ENCODE assay signal across 12 mouse cellular contexts in the genomic region with DNA sequence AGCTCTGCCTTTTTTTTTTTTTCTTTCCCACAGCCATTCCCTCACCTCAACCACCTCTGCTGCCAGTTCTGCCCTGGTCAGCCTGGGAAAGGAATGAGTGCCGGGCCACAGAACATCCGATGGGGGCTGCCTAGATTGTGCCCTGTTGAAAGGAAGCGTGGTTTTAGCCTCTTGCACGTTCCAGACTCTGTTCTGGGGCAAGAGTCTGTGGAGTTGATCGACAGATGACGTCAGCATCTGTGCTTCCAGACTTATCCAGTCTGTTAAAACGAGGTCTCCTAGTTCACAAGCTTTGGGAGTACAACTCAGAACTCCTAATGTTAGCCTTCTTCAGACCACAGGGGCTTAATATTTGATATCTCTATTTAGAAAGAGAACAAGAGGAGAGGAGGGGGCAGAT. TPM values are rescaled to one million over a fixed set of nuclear protein-coding genes. Genes with fewer than 3 reads are reported as not detected.
DNase-seq lines count a peak whose midpoint lies in the region; ATAC-seq and TF ChIP-seq lines count a peak whose summit lies in the region.
"Had no signal": no experiment of that assay in that cellular context is flagged by ENCODE, and none has a peak within 500 bp of the region (broad histone marks: within the 10 kb centered on the region; RNA-seq: fewer than 3 reads in every experiment).

No protein-coding gene starts in this region.

- peak; percentile 3 for DNase-seq in forebrain, postnatal 0 days
- DNase-seq in forebrain, embryonic 11.5 days (ENCODE audit: low spot score), result no peak
- no peak for DNase-seq in lung, postnatal 25 days (ENCODE audit: low spot score)
- DNase-seq in adrenal gland, adult 8-10 months, result no peak
- DNase-seq: midbrain, embryonic 14.5 days had no signal

- H3K4me3 ChIP-seq in forebrain, postnatal 0 days (ENCODE audit: low read depth, low read length), result no peak overlapping the region
- no peak overlapping the region for H3K4me3 ChIP-seq in forebrain, embryonic 11.5 days (ENCODE audit: low read depth, low read length)
- no peak overlapping the region for H3K4me3 ChIP-seq in lung, embryonic 15.5 days
- H3K4me3 ChIP-seq in limb, embryonic 15.5 days, result no peak overlapping the region
- no peak overlapping the region for H3K4me3 ChIP-seq in stomach, embryonic 16.5 days (replicated peaks; ENCODE audit: low read length)
- no peak overlapping the region for H3K4me3 ChIP-seq in midbrain, embryonic 16.5 days (ENCODE audit: low read depth, low read length)
- H3K4me3 ChIP-seq: neural tube, embryonic 15.5 days had no signal

- H3K9ac ChIP-seq in forebrain, postnatal 0 days, result no peak overlapping the region
- no peak overlapping the region for H3K9ac ChIP-seq in forebrain, embryonic 11.5 days (ENCODE audit: low read length)
- H3K9ac ChIP-seq in lung, embryonic 15.5 days, result no peak overlapping the region
- H3K9ac ChIP-seq in limb, embryonic 15.5 days, result no peak overlapping the region
- no peak overlapping the region for H3K9ac ChIP-seq in stomach, embryonic 16.5 days (ENCODE audit: low read length)
- no peak overlapping the region for H3K9ac ChIP-seq in midbrain, embryonic 16.5 days (ENCODE audit: low read depth, low read length)
- H3K9ac ChIP-seq: neural tube, embryonic 15.5 days had no signal

- H3K27me3 ChIP-seq in forebrain, postnatal 0 days (ENCODE audit: insufficient read depth, low read length), result no peaks in the 10 kb centered on the region
- no peaks in the 10 kb centered on the region for H3K27me3 ChIP-seq in forebrain, embryonic 11.5 days (ENCODE audit: control insufficient read depth, insufficient read depth, low read length)
- H3K27me3 ChIP-seq in lung, embryonic 15.5 days, result no peaks in the 10 kb centered on the region
- no peaks in the 10 kb centered on the region for H3K27me3 ChIP-seq in limb, embryonic 15.5 days
- H3K27me3 ChIP-seq in stomach, embryonic 16.5 days (ENCODE audit: control insufficient read depth, insufficient read depth, low read length), result no peaks in the 10 kb centered on the region; the same call in 1 of the 2 replicates
- no peaks in the 10 kb centered on the region for H3K27me3 ChIP-seq in midbrain, embryonic 16.5 days (ENCODE audit: control insufficient read depth, insufficient read depth, low read depth, low read length)
- H3K27me3 ChIP-seq: neural tube, embryonic 15.5 days had no signal

- H3K36me3 ChIP-seq in forebrain, postnatal 0 days (ENCODE audit: insufficient read depth), result no peaks in the 10 kb centered on the region
- H3K36me3 ChIP-seq in forebrain, embryonic 11.5 days (ENCODE audit: control insufficient read depth, insufficient read depth, low read length), result no peaks in the 10 kb centered on the region
- H3K36me3 ChIP-seq in lung, embryonic 15.5 days, result no peaks in the 10 kb centered on the region
- H3K36me3 ChIP-seq in limb, embryonic 15.5 days, result no peaks in the 10 kb centered on the region
- no peaks in the 10 kb centered on the region for H3K36me3 ChIP-seq in stomach, embryonic 16.5 days (ENCODE audit: control insufficient read depth, insufficient read depth, low read length)
- H3K36me3 ChIP-seq in midbrain, embryonic 16.5 days (ENCODE audit: control insufficient read depth, insufficient read depth, low read length), result no peaks in the 10 kb centered on the region
- H3K36me3 ChIP-seq: G1E; neural tube, embryonic 15.5 days had no signal

- TF ChIP-seq CTCF in forebrain, postnatal 0 days (IDR thresholded peaks at IDR 0.05; ENCODE audit: low read depth), result no peak

- H3K4me2 ChIP-seq in forebrain, postnatal 0 days (ENCODE audit: low read depth), result no peak overlapping the region
- no peak overlapping the region for H3K4me2 ChIP-seq in forebrain, embryonic 11.5 days (ENCODE audit: low read depth, low read length, severe bottlenecking)
- no peak overlapping the region for H3K4me2 ChIP-seq in lung, embryonic 15.5 days
- no peak overlapping the region for H3K4me2 ChIP-seq in limb, embryonic 15.5 days
- H3K4me2 ChIP-seq in stomach, embryonic 16.5 days (ENCODE audit: low read depth, low read length), result no peak overlapping the region
- H3K4me2 ChIP-seq in midbrain, embryonic 16.5 days (ENCODE audit: low read length), result no peak overlapping the region
- H3K4me2 ChIP-seq: neural tube, embryonic 15.5 days had no signal

- WGBS in forebrain, postnatal 0 days, result 70% methylated on average over 7 of the region's 7 CpGs
- 81% methylated on average over 7 of the region's 7 CpGs for WGBS in forebrain, embryonic 11.5 days
- 59% methylated on average over 7 of the region's 7 CpGs for WGBS in lung, embryonic 15.5 days
- WGBS in limb, embryonic 15.5 days, result 69% methylated on average over 7 of the region's 7 CpGs
- 62% methylated on average over 7 of the region's 7 CpGs for WGBS in stomach, embryonic 16.5 days
- WGBS in midbrain, embryonic 16.5 days, result 76% methylated on average over 7 of the region's 7 CpGs

- H3K4me1 ChIP-seq in forebrain, postnatal 0 days (ENCODE audit: insufficient read depth), result no peaks in the 10 kb centered on the region
- no peaks in the 10 kb centered on the region for H3K4me1 ChIP-seq in forebrain, embryonic 11.5 days (replicated peaks; ENCODE audit: control insufficient read depth, insufficient read depth, low read length)
- peaks cover 10% of the 10 kb centered on the region for H3K4me1 ChIP-seq in lung, embryonic 15.5 days
- peaks cover 13% of the 10 kb centered on the region for H3K4me1 ChIP-seq in limb, embryonic 15.5 days
- H3K4me1 ChIP-seq in stomach, embryonic 16.5 days (ENCODE audit: control insufficient read depth, insufficient read depth, low read length), result peaks cover 15% of the 10 kb centered on the region
- H3K4me1 ChIP-seq in midbrain, embryonic 16.5 days (ENCODE audit: control insufficient read depth, insufficient read depth, low read length), result peaks cover 3% of the 10 kb centered on the region; the same call in 1 of the 2 replicates

- H3K9me3 ChIP-seq in forebrain, postnatal 0 days (ENCODE audit: low read length), result no peaks in the 10 kb centered on the region
- H3K9me3 ChIP-seq in forebrain, embryonic 11.5 days (ENCODE audit: control insufficient read depth, low read length), result no peaks in the 10 kb centered on the region
- H3K9me3 ChIP-seq in lung, embryonic 15.5 days, result no peaks in the 10 kb centered on the region
- no peaks in the 10 kb centered on the region for H3K9me3 ChIP-seq in limb, embryonic 15.5 days
- H3K9me3 ChIP-seq in stomach, embryonic 16.5 days (replicated peaks; ENCODE audit: control insufficient read depth, low read length), result no peaks in the 10 kb centered on the region
- no peaks in the 10 kb centered on the region for H3K9me3 ChIP-seq in midbrain, embryonic 16.5 days (replicated peaks; ENCODE audit: control insufficient read depth, low read length, poor library complexity, severe bottlenecking)
- H3K9me3 ChIP-seq: G1E; neural tube, embryonic 15.5 days had no signal

- H3K27ac ChIP-seq in forebrain, postnatal 0 days (ENCODE audit: low read depth, low read length), result no peak overlapping the region
- no peak overlapping the region for H3K27ac ChIP-seq in forebrain, embryonic 11.5 days (ENCODE audit: low read depth, low read length)
- H3K27ac ChIP-seq in lung, embryonic 15.5 days, result peak overlapping the region; percentile 45
- H3K27ac ChIP-seq in limb, embryonic 15.5 days, result peak overlapping the region; percentile 43; the same call in 1 of the 2 replicates
- H3K27ac ChIP-seq in stomach, embryonic 16.5 days (ENCODE audit: low read length), result 0 out of 2 replicates have a peak overlapping the region, but pooled peaks have one; percentile 35
- H3K27ac ChIP-seq in midbrain, embryonic 16.5 days (ENCODE audit: low read length), result no peak overlapping the region
- H3K27ac ChIP-seq: neural tube, embryonic 15.5 days had no signal

- no peak for ATAC-seq in forebrain, postnatal 0 days
- ATAC-seq in forebrain, embryonic 11.5 days (replicated peaks; ENCODE audit: low FRiP score), result no peak
- no peak for ATAC-seq in lung, embryonic 15.5 days (ENCODE audit: borderline replicate concordance, extremely low read depth, low FRiP score, low TSS enrichment)
- no peak for ATAC-seq in limb, embryonic 15.5 days (ENCODE audit: insufficient number of reproducible peaks, low FRiP score, low TSS enrichment, low read depth)
- no peak for ATAC-seq in stomach, embryonic 16.5 days (ENCODE audit: insufficient read depth, low FRiP score)
- ATAC-seq in midbrain, embryonic 16.5 days, result no peak
- ATAC-seq: forebrain, embryonic 16.5 days had no signal

RNA-seq across cellular contexts. Expression of gene Trf, which starts 3.8 kb away (rescaled TPM):
- total RNA-seq in forebrain, postnatal 0 days (2014; rRNA removed), result 25.1 and 26.5 TPM in 2 replicates
- polyA plus RNA-seq in forebrain, postnatal 0 days (2015; fragmentation: Nextera tagmentation; extraction: Ambion mirVana), result 20.0 and 27.5 TPM in 2 replicates
- 11.6 and 15.6 TPM in 2 replicates for polyA plus RNA-seq in forebrain, embryonic 11.5 days (2014; fragmentation: Nextera tagmentation; extraction: Ambion mirVana)
- 81.9 and 117 TPM in 2 replicates for polyA plus RNA-seq in lung, embryonic 15.5 days (2015; fragmentation: Nextera tagmentation; extraction: Ambion mirVana)
- 32.7 and 42.1 TPM in 2 replicates for polyA plus RNA-seq in limb, embryonic 15.5 days (2015; fragmentation: Nextera tagmentation; extraction: Ambion mirVana)
- 380 and 455 TPM in 2 replicates for polyA plus RNA-seq in stomach, embryonic 16.5 days (2015; fragmentation: Nextera tagmentation; extraction: Ambion mirVana)
- total RNA-seq in adrenal gland, adult 8-10 months (2022), result 100 to 1,000 TPM; 104 to 194 (median 130) TPM
- 23.5 and 26.7 TPM in 2 replicates for polyA plus RNA-seq in midbrain, embryonic 16.5 days (2015; fragmentation: Nextera tagmentation; extraction: Ambion mirVana)

RNA-seq across cellular contexts. Expression of gene Gm20425, which starts 4.0 kb away (rescaled TPM):
- total RNA-seq in forebrain, postnatal 0 days (2014; rRNA removed), result not detected in 2 replicates
- polyA plus RNA-seq in forebrain, postnatal 0 days (2015; fragmentation: Nextera tagmentation; extraction: Ambion mirVana), result 3.4 and 3.7 TPM in 2 replicates
- 3.0 TPM in 1 of 2 replicates, not detected in the other for polyA plus RNA-seq in forebrain, embryonic 11.5 days (2014; fragmentation: Nextera tagmentation; extraction: Ambion mirVana)
- 0.49 and 0.84 TPM in 2 replicates for polyA plus RNA-seq in lung, embryonic 15.5 days (2015; fragmentation: Nextera tagmentation; extraction: Ambion mirVana)
- 2.7 TPM in 1 of 2 replicates, not detected in the other for polyA plus RNA-seq in limb, embryonic 15.5 days (2015; fragmentation: Nextera tagmentation; extraction: Ambion mirVana)
- 2.0 and 7.3 TPM in 2 replicates for polyA plus RNA-seq in stomach, embryonic 16.5 days (2015; fragmentation: Nextera tagmentation; extraction: Ambion mirVana)
- 10 to 100 TPM; 14.1 to 20.5 (median 17.7) TPM for total RNA-seq in adrenal gland, adult 8-10 months (2022)
- 2.2 and 2.3 TPM in 2 replicates for polyA plus RNA-seq in midbrain, embryonic 16.5 days (2015; fragmentation: Nextera tagmentation; extraction: Ambion mirVana)
- total RNA-seq: G1E had no signal
- polyA plus RNA-seq: forebrain, embryonic 16.5 days; G1E had no signal

RNA-seq across cellular contexts. Expression of gene Srprb, which starts 32.1 kb away (rescaled TPM):
- total RNA-seq in forebrain, postnatal 0 days (2014; rRNA removed), result 41.9 and 43.3 TPM in 2 replicates
- polyA plus RNA-seq in forebrain, postnatal 0 days (2015; fragmentation: Nextera tagmentation; extraction: Ambion mirVana), result 37.3 and 40.1 TPM in 2 replicates
- 59.4 and 66.6 TPM in 2 replicates for polyA plus RNA-seq in forebrain, embryonic 11.5 days (2014; fragmentation: Nextera tagmentation; extraction: Ambion mirVana)
- polyA plus RNA-seq in lung, embryonic 15.5 days (2015; fragmentation: Nextera tagmentation; extraction: Ambion mirVana), result 62.5 and 66.0 TPM in 2 replicates
- polyA plus RNA-seq in limb, embryonic 15.5 days (2015; fragmentation: Nextera tagmentation; extraction: Ambion mirVana), result 65.5 and 71.9 TPM in 2 replicates
- polyA plus RNA-seq in stomach, embryonic 16.5 days (2015; fragmentation: Nextera tagmentation; extraction: Ambion mirVana), result 52.1 and 59.8 TPM in 2 replicates
- total RNA-seq in adrenal gland, adult 8-10 months (2022), result 10 to 100 TPM; 38.6 to 47.5 (median 43.1) TPM
- 56.0 and 60.7 TPM in 2 replicates for polyA plus RNA-seq in midbrain, embryonic 16.5 days (2015; fragmentation: Nextera tagmentation; extraction: Ambion mirVana)

Comparison
In these comparisons a context has a peak if more than half of its experiments do, and no peak if none do; other contexts are left out.
1. H3K27ac ChIP-seq: peak in lung, embryonic 15.5 days (single experiment), limb, embryonic 15.5 days (single experiment) and stomach, embryonic 16.5 days (single experiment); none in forebrain, postnatal 0 days (single experiment), forebrain, embryonic 11.5 days (single experiment) and midbrain, embryonic 16.5 days (single experiment).